ENCODE assay signal across 8 mouse cellular contexts in the genomic region with DNA sequence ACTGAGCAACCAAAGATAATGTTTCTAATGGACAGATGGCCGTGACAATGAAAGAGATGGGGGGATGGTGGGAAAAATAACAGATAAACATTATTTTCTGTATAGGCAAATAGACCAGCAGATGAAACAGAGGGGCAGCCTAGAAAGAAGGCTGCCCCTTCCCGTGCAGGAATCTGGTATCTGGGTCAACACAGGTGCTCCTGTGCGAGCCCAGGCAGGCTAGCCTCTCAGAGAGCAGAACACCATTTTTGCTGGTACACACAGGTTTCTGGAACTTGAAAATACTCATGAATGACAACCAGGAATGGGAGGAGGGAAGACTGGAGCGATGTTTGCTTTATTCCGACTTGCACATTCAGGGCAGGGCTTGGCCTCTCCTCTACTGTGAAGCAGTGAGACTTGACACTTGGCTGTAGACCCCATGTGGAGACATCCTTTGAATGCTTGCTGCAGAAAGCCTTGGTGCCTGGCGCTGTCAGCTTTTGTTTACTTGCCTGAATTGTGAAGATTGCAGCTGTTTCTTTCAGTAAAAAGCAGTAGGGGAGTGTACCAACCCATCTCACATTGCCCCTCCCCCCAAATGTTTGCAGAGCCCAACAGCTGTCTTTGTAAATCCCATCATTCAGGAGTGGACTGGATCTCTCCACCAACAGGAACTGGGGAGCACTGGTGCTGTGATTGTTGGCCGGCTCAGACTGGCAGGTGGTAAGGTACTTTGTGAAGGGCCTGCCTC.
DNase-seq lines count a peak whose midpoint lies in the region; ATAC-seq lines count a peak whose summit lies in the region.

No protein-coding gene starts in this region.

- H3K27me3 ChIP-seq in stomach, embryonic 15.5 days (replicated peaks) = no peaks in the 10 kb centered on the region

- DNase-seq in left cerebral cortex, postnatal 14 days (ENCODE audit: low spot score in 2 of 2) = peak; percentile 19 to 63
- no peak for DNase-seq in left cerebral cortex, adult 18-20 months (ENCODE audit: low spot score in 2 of 2)
- DNase-seq in cerebellum, adult 9-10 months = peak; percentile 65
- DNase-seq in gastrocnemius, postnatal 10 days = peak; percentile 37
- DNase-seq in lung, postnatal 10 days = peak; percentile 83
- no peak for DNase-seq in thymus, postnatal 4 days
- no peak for DNase-seq in layer of hippocampus, adult 18-20 months (ENCODE audit: low spot score in 2 of 2)

- intact Hi-C loops in left cerebral cortex, postnatal 14 days (cut with DNase I) = no loop called here

- H3K27ac ChIP-seq in stomach, embryonic 15.5 days = peak overlapping the region; percentile 68

- H3K4me3 ChIP-seq in stomach, embryonic 15.5 days (replicated peaks) = no peak overlapping the region

- ATAC-seq in stomach, embryonic 15.5 days (ENCODE audit: insufficient read depth, low FRiP score, low read depth) = peak; percentile 60

- H3K4me2 ChIP-seq in stomach, embryonic 15.5 days = no peak overlapping the region

- H3K36me3 ChIP-seq in stomach, embryonic 15.5 days = no peaks in the 10 kb centered on the region

- peaks cover 10% of the 10 kb centered on the region for H3K4me1 ChIP-seq in stomach, embryonic 15.5 days

- 0 out of 2 replicates have a peak, but pooled peaks cover 6% of the 10 kb centered on the region for H3K9me3 ChIP-seq in stomach, embryonic 15.5 days

- H3K9ac ChIP-seq in stomach, embryonic 15.5 days = no peak overlapping the region

- 20% methylated on average over 7 of the region's 7 CpGs for WGBS in stomach, embryonic 15.5 days

Comparison
In these comparisons a context has a peak if more than half of its experiments do, and no peak if none do; other contexts are left out.
1. DNase-seq: peak in left cerebral cortex, postnatal 14 days (2 of 2), cerebellum, adult 9-10 months (single experiment), gastrocnemius, postnatal 10 days (single experiment) and lung, postnatal 10 days (single experiment); none in left cerebral cortex, adult 18-20 months (0 of 2), thymus, postnatal 4 days (single experiment) and layer of hippocampus, adult 18-20 months (0 of 2).